Mouse (Mus musculus) cortical plate, adult 2 months (tissue): ENCODE results near the gene Eaf2. TPM values are rescaled to one million over a fixed set of nuclear protein-coding genes. Genes with fewer than 3 reads are reported as not detected.
A peak's percentile ranks its signal among the peaks of the same experiment; 100 is the strongest.

Experiments used
- H3K27ac ChIP-seq: fragments of 200-500 bp; 2 replicates; pipeline ENCODE4 v1.5.1; 2012; ENCODE audit warnings: low read length, control low read depth, inconsistent platforms; ENCODE audit not compliant: insufficient read depth
- H3K4me1 ChIP-seq: fragments of 200-500 bp; 2 replicates; pipeline ENCODE4 v1.6.1; 2011; ENCODE audit warnings: low read length; ENCODE audit not compliant: control insufficient read depth, insufficient read depth
- H3K4me3 ChIP-seq: fragments of 200-500 bp; 2 replicates; pipeline ENCODE4 v1.5.1; 2011; ENCODE audit warnings: mild to moderate bottlenecking, low read length, control low read depth; ENCODE audit not compliant: insufficient read depth
- CTCF ChIP-seq: fragments of 200-500 bp; IDR thresholded peaks from 2 replicates; pipeline ENCODE4 v1.5.1; 2011; ENCODE audit warnings: mild to moderate bottlenecking, control low read depth, low read length; ENCODE audit not compliant: insufficient read depth; ENCODE audit errors: extremely low read depth
- POLR2A ChIP-seq: fragments of 200-500 bp; IDR thresholded peaks from 2 replicates; pipeline ENCODE4 v1.6.1; 2011; ENCODE audit warnings: mild to moderate bottlenecking, low read length, control low read depth; ENCODE audit not compliant: insufficient read depth; ENCODE audit errors: extremely low read depth
- polyA plus RNA-seq: library from polyadenylated mRNA; depleted of rRNA; stranded (reverse); fragments of >200 nt; gene quantifications from 2 replicates; pipeline ENCODE4 v1.2.3, GENCODE M21; 2012

Gene Eaf2
- polyA plus RNA-seq, 1 experiment: 1.4 TPM

- Histone ChIP-seq H3K4me3 (peak within 1 kb of the TSS; percentile 32), H3K27ac (peak within 1 kb of the TSS; percentile 47; the same call in 1 of the 2 replicates), H3K4me1 (peaks cover 3% of the 10 kb centered on the region; the same call in 1 of the 2 replicates)
- TF ChIP-seq POLR2A (no peak), CTCF (no peak)
Measured at GRCm38 (mm10) chr16:36784594-36785313, 90.0 kb downstream of the Eaf2 start, which contains the start of gene Slc15a2. Slc15a2 (minus strand) TSS chr16:36784962.

GRCm38 (mm10) chr16:36784146-36784545 lies 90.7 kb downstream of the Eaf2 start:
- Histone ChIP-seq H3K27ac (peak overlapping the region; percentile 47; the same call in 1 of the 2 replicates), H3K4me3 (peak overlapping the region; percentile 32; the same call in 1 of the 2 replicates), H3K4me1 (peaks cover 3% of the 10 kb centered on the region; the same call in 1 of the 2 replicates)
- TF ChIP-seq CTCF (no peak), POLR2A (no peak)

GRCm38 (mm10) chr16:36775658-36776057 lies 99.1 kb downstream of the Eaf2 start:
- TF ChIP-seq CTCF (no peak), POLR2A (no peak)
- Histone ChIP-seq H3K4me1 (no peaks in the 10 kb centered on the region; the same call in 1 of the 2 replicates), H3K4me3 (no peak overlapping the region), H3K27ac (no peak overlapping the region)

- H3K4me3 ChIP-seq: no peak overlapping the region
- TF ChIP-seq POLR2A (no peak), CTCF (no peak)
- H3K27ac ChIP-seq: no peak overlapping the region
- H3K4me1 ChIP-seq: no peaks in the 10 kb centered on the region; the same call in 1 of the 2 replicates
Measured at GRCm38 (mm10) chr16:36772996-36773395, 101.8 kb downstream of the Eaf2 start.

- TF ChIP-seq POLR2A (no peak), CTCF (no peak)
- Histone ChIP-seq H3K27ac (no peak overlapping the region), H3K4me1 (no peaks in the 10 kb centered on the region; the same call in 1 of the 2 replicates), H3K4me3 (no peak overlapping the region)
Measured at GRCm38 (mm10) chr16:36771703-36772102, 103.1 kb downstream of the Eaf2 start.

GRCm38 (mm10) chr16:36771244-36771643 lies 103.6 kb downstream of the Eaf2 start:
- TF ChIP-seq POLR2A: no peak
- TF ChIP-seq CTCF: no peak
- Histone ChIP-seq H3K4me1 (no peaks in the 10 kb centered on the region; the same call in 1 of the 2 replicates), H3K27ac (0 out of 2 replicates have a peak overlapping the region, but pooled peaks have one; percentile 23), H3K4me3 (no peak overlapping the region)

- 0 out of 2 replicates have a peak overlapping the region, but pooled peaks have one; percentile 23 for H3K27ac ChIP-seq
- no peak overlapping the region for H3K4me3 ChIP-seq
- no peaks in the 10 kb centered on the region; the same call in 1 of the 2 replicates for H3K4me1 ChIP-seq
- TF ChIP-seq CTCF: no peak
- no peak for TF ChIP-seq POLR2A
Measured at GRCm38 (mm10) chr16:36770830-36771229, 104.0 kb downstream of the Eaf2 start.

GRCm38 (mm10) chr16:36770191-36770771 lies 104.5 kb downstream of the Eaf2 start:
- Histone ChIP-seq H3K27ac (no peak overlapping the region), H3K4me3 (no peak overlapping the region), H3K4me1 (no peaks in the 10 kb centered on the region)
- no peak for TF ChIP-seq POLR2A
- no peak for TF ChIP-seq CTCF

- TF ChIP-seq POLR2A (no peak), CTCF (no peak)
- Histone ChIP-seq H3K4me1 (no peaks in the 10 kb centered on the region), H3K27ac (no peak overlapping the region), H3K4me3 (no peak overlapping the region)
Measured at GRCm38 (mm10) chr16:36751979-36752378, 122.8 kb downstream of the Eaf2 start.

GRCm38 (mm10) chr16:36747767-36748166 lies 127.0 kb downstream of the Eaf2 start:
- Histone ChIP-seq H3K27ac (no peak overlapping the region), H3K4me3 (no peak overlapping the region), H3K4me1 (no peaks in the 10 kb centered on the region)
- TF ChIP-seq CTCF (no peak), POLR2A (no peak)

- Histone ChIP-seq H3K4me3 (no peak overlapping the region), H3K4me1 (no peaks in the 10 kb centered on the region), H3K27ac (no peak overlapping the region)
- TF ChIP-seq POLR2A (no peak), CTCF (no peak)
Measured at GRCm38 (mm10) chr16:36747068-36747467, 127.7 kb downstream of the Eaf2 start.
